Mouse (Mus musculus) forebrain, embryonic 14.5 days (tissue): Measurements from ENCODE around the gene Cdc42bpg. TPM values are rescaled to one million over a fixed set of nuclear protein-coding genes. Genes with fewer than 3 reads are reported as not detected.
"Not testable (repeated sequence)": the region's sequence is repeated elsewhere in the genome, so short reads cannot be mapped to it uniquely, and the experiment has no call there.

ENCODE experiments used
- ATAC-seq: fragments of 200-750 bp; cut with Nextera tagmentation; 2 replicates; pipeline ENCODE4 v1.8.0; 2017; ENCODE audit warnings: mild to moderate bottlenecking, moderate library complexity
- DNase-seq: peaks from one replicate; pipeline ENCODE4 v3.0.0-alpha.2; 2015; ENCODE audit warnings: low spot score
- H3K27ac ChIP-seq: fragments of 300-500 bp; sonication (generic); 2 replicates; pipeline ENCODE4 v1.5.1; 2014; ENCODE audit warnings: low read depth, mild to moderate bottlenecking, control low read depth, low read length, moderate library complexity
- H3K27me3 ChIP-seq: fragments of 300-500 bp; sonication (generic); replicated peaks from 2 replicates; pipeline ENCODE4 v1.6.1; 2014; ENCODE audit warnings: low read length, control low read depth, mixed read lengths; ENCODE audit not compliant: control insufficient read depth, insufficient read depth
- H3K36me3 ChIP-seq: fragments of 300-500 bp; sonication (generic); 2 replicates; pipeline ENCODE4 v1.6.1; 2014; ENCODE audit warnings: low read length, control low read depth; ENCODE audit not compliant: control insufficient read depth, insufficient read depth
- H3K4me1 ChIP-seq: fragments of 300-500 bp; sonication (generic); 2 replicates; pipeline ENCODE4 v1.6.1; 2014; ENCODE audit warnings: antibody characterized with exemption, low read length, control low read depth; ENCODE audit not compliant: control insufficient read depth, insufficient read depth
- H3K4me2 ChIP-seq: fragments of 300-500 bp; sonication (generic); 2 replicates; pipeline ENCODE4 v1.6.1; 2014; ENCODE audit warnings: mild to moderate bottlenecking, control low read depth, low read length
- H3K4me3 ChIP-seq: fragments of 300-500 bp; sonication (generic); 2 replicates; pipeline ENCODE4 v1.5.1; 2014; ENCODE audit warnings: low read depth, low read length, control low read depth
- H3K9ac ChIP-seq: fragments of 300-500 bp; sonication (generic); 2 replicates; pipeline ENCODE4 v1.6.1; 2014; ENCODE audit warnings: mild to moderate bottlenecking, low read length, control low read depth, moderate library complexity
- H3K9me3 ChIP-seq: fragments of 300-500 bp; sonication (generic); replicated peaks from 2 replicates; pipeline ENCODE4 v1.6.1; 2016; ENCODE audit warnings: low read length, control low read depth, mixed read lengths; ENCODE audit not compliant: control insufficient read depth
- WGBS: fragments of 180-500 bp; shearing (Covaris S2); extraction: QIAGEN DNeasy Blood & Tissue Kit; methylation state at CpG from one replicate; pipeline ENCODE4 v1.1.7; 2014; 5-methylcytosine and 5-hydroxymethylcytosine counted together
- polyA plus RNA-seq: library from polyadenylated mRNA; unstranded; fragments of >200 nt; fragmentation: Nextera tagmentation; extraction: Ambion mirVana; gene quantifications from 2 replicates; pipeline ENCODE4 v1.2.1, GENCODE M21; 2014

Gene Cdc42bpg
- polyA plus RNA-seq, 1 experiment from 2014 or later, result 0.61 TPM

DNA sequence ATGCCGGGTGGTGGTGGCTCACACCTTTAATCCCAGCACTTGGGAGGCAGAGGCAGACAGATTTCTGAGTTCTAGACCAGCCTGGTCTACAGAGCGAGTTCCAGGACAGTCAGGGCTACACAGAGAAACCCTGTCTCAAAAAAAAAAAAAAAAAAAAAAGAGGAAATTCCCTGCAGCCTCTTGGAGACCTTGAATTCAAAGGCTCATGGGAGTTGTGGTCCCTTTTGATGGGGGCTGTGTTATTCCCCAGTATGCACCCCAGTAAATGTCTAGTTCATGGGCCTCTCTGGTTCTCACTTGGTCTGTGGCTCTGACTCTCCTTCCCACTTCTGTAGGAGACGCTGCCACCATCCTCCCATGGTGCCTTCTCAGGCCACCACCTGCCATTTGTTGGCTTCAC, 5.5 kb downstream of the Cdc42bpg start:
- H3K4me1 ChIP-seq, ATAC-seq, H3K27ac ChIP-seq, H3K4me2 ChIP-seq, H3K9me3 ChIP-seq, H3K27me3 ChIP-seq, H3K4me3 ChIP-seq, H3K9ac ChIP-seq, DNase-seq, H3K36me3 ChIP-seq: not testable (repeated sequence)
- WGBS, result 92% methylated on average over 3 of the region's 3 CpGs

DNA sequence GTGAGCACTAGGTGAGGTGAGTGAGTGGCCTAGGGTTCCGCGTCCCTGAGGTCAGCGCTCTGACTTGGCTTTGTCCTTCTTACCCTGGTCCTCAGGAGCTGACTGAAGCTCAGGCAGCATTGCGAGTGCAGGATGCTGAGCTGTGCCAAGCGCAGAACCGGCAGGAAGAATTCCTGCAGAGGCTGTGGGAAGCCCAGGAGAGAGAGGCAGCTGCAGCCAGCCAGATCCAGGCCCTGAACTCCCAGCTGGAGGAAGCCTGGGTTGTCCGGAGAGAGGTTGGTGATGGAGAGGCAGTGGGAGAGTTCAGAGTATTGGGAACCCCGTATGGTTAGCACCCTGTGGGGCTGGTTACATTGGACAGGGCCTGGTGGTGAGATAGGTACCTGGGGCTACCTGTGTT, 7.5 kb downstream of the Cdc42bpg start:
- ATAC-seq (no peak), DNase-seq (no peak)
- 90% methylated on average over 8 of the region's 8 CpGs for WGBS
- Histone ChIP-seq H3K9me3 (no peaks in the 10 kb centered on the region), H3K4me1 (no peaks in the 10 kb centered on the region), H3K4me2 (no peak overlapping the region), H3K4me3 (no peak overlapping the region), H3K27ac (no peak overlapping the region), H3K36me3 (no peaks in the 10 kb centered on the region), H3K27me3 (no peaks in the 10 kb centered on the region), H3K9ac (no peak overlapping the region)

DNA sequence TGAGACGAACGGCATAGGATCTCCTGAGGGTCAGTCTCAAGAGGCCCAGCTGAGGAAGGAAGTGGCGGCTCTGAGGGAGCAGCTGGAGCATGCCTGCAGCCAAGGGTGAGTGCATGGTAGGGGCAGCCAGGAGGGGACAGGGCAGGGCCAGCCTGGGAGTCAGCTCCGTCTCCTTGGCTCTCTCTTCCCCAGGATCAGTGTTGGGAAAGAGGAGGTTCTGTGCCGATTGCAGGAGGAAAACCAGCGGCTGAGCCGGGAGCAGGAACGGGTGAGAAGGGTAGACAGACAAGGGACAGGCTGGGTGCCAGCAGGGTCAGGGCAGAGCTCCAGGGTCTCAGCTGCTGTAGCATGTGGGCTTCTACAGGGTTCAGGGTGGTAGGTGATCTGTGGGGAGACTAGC, 8.3 kb downstream of the Cdc42bpg start:
- 85% methylated on average over 8 of the region's 8 CpGs for WGBS
- Histone ChIP-seq H3K4me2 (no peak overlapping the region), H3K4me1 (no peaks in the 10 kb centered on the region), H3K4me3 (no peak overlapping the region), H3K9me3 (no peaks in the 10 kb centered on the region), H3K36me3 (no peaks in the 10 kb centered on the region), H3K9ac (no peak overlapping the region), H3K27ac (no peak overlapping the region), H3K27me3 (no peaks in the 10 kb centered on the region)
- no peak for ATAC-seq
- DNase-seq, result no peak

DNA sequence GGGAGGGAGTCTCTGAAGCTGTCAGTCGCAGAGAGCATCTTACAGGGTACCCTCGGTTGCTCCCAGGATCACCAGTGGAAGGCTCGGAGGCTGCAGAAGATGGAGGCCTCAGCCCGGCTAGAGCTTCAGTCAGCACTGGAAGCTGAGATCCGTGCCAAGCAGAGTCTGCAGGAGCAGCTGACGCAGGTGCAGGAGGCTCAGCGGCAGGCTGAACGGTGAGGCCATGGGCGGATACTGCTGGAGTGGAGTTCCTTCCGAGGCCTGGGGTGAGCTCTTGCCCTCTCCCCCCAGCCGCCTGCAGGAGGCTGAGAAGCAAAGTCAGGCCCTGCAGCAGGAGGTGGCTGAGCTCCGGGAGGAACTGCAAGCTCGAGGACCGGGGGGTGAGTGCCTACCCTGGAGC, 9.3 kb downstream of the Cdc42bpg start:
- Histone ChIP-seq H3K9ac (no peak overlapping the region), H3K27me3 (no peaks in the 10 kb centered on the region), H3K9me3 (no peaks in the 10 kb centered on the region), H3K36me3 (no peaks in the 10 kb centered on the region), H3K4me2 (no peak overlapping the region), H3K4me1 (no peaks in the 10 kb centered on the region), H3K4me3 (no peak overlapping the region), H3K27ac (no peak overlapping the region)
- ATAC-seq (no peak), DNase-seq (no peak)
- 78% methylated on average over 14 of the region's 14 CpGs for WGBS

DNA sequence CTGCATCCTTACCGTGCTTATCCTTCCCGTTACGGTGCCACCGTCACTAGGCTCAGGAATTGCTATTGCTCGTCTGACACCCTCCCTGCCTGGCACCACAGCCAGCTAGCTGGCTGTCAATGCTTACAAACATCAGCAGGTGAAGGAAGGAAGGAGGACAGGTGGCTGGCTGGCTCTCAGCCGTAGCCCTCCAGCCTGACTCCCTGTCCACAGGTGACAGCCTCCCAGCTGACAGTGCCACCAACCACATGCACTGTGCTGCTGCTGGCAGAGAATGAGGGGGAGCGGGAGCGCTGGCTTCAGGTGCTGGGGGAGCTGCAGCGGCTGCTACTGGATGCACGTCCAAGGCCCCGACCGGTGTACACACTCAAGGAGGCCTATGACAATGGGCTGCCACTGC, 11.9 kb downstream of the Cdc42bpg start:
- 92% methylated on average over 12 of the region's 12 CpGs for WGBS
- H3K4me1 ChIP-seq, result no peaks in the 10 kb centered on the region
- H3K27me3 ChIP-seq, result no peaks in the 10 kb centered on the region
- no peak for ATAC-seq
- no peak overlapping the region for H3K9ac ChIP-seq
- H3K9me3 ChIP-seq, result no peaks in the 10 kb centered on the region
- no peak overlapping the region for H3K4me2 ChIP-seq
- H3K27ac ChIP-seq, result no peak overlapping the region
- H3K4me3 ChIP-seq, result no peak overlapping the region
- DNase-seq, result no peak
- H3K36me3 ChIP-seq, result no peaks in the 10 kb centered on the region

DNA sequence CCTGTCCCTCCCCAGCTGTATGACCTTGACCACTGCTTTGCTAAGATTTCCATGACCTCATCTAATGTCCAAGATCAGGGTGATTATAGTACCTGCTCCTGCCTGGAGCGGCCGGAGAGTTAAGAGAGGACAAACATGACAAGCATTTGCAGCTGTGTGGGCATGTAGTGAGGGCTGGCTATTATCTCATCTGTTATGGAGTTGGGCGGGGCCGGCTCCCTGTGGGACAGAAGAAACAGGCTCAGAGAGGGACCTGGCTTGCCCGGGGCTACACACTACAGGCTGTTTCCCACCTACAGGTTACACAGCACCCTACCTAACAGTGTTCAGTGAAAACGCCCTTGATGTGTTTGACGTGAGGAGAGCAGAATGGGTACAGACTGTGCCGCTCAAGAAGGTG, 15.1 kb downstream of the Cdc42bpg start:
- H3K9me3 ChIP-seq, result no peaks in the 10 kb centered on the region
- WGBS, result 93% methylated on average over 8 of the region's 8 CpGs
- no peak for ATAC-seq

DNA sequence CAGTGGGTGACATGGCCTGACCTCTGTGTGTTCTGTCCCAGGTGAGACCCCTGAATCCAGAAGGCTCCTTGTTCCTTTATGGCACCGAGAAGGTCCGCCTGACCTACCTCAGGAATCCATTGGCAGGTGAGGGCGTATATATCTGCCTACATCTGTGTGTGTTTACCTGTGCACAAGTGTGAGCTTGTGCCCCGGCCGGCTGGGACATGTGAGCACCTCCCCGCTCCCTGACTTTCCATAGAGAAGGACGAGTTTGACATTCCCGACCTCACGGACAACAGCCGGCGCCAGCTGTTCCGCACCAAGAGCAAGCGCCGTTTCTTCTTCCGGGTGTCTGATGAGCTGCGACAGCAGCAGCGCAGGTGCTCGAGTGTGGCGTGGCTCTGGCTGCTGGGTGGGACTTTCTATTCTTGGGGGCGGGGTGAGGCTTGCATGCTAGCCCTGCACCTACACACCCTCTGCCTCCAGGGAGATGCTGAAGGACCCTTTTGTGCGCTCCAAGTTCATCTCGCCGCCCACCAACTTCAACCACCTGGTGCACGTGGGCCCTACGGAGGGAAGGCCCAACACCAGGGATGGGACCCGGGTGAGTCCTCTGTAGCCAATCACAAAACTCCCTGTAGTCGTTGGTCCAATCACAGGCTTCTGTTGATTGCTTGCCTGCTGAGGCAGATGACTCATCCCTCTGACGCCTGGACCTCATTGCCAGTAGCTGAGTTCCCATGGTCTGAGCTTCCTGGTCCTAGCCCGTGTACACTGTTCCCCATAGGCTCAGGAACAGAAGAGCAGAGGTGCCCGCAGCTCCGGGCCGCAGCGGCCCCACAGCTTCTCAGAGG, 15.7 kb downstream of the Cdc42bpg start:
- no peak for ATAC-seq
- WGBS, result 88% methylated on average over 33 of the region's 33 CpGs
- Histone ChIP-seq H3K4me3 (no peak overlapping the region), H3K4me1 (no peaks in the 10 kb centered on the region), H3K9ac (no peak overlapping the region), H3K27ac (no peak overlapping the region), H3K27me3 (no peaks in the 10 kb centered on the region), H3K9me3 (no peaks in the 10 kb centered on the region), H3K4me2 (no peak overlapping the region), H3K36me3 (no peaks in the 10 kb centered on the region)
- no peak for DNase-seq

More for the DNA sequence above, 15.1 kb downstream of the Cdc42bpg start:
- H3K27me3 ChIP-seq, result no peaks in the 10 kb centered on the region
- H3K4me1 ChIP-seq, result no peaks in the 10 kb centered on the region
- no peaks in the 10 kb centered on the region for H3K36me3 ChIP-seq
- no peak overlapping the region for H3K4me2 ChIP-seq
- no peak overlapping the region for H3K9ac ChIP-seq
- no peak overlapping the region for H3K4me3 ChIP-seq
- no peak overlapping the region for H3K27ac ChIP-seq
- no peak for DNase-seq

DNA sequence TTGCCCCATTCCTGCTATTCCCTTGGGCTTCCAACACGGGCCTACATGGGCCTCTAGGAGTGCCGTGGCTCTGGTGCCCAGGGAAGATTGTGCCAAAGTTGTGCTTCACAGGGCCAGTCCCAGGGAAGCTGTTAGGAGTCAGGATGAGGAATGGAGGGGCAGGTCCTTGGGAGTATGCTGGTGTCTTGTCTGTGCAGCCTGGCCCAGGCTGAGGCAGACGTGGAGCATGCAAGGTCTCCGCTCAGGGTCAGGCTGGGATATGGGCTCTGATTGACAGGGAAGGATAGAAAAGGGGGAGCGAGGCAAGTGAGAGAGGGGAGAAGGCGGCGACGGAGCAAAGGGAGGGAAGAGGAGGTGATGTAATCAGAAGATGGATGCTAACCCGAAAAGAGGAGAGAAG, 18.5 kb downstream of the Cdc42bpg start:
- 83% methylated on average over 9 of the region's 9 CpGs for WGBS
- H3K9me3 ChIP-seq, result no peaks in the 10 kb centered on the region
- no peak overlapping the region for H3K4me3 ChIP-seq
- H3K9ac ChIP-seq, result no peak overlapping the region
- no peaks in the 10 kb centered on the region for H3K4me1 ChIP-seq
- H3K4me2 ChIP-seq, result no peak overlapping the region
- ATAC-seq, result no peak
- H3K27ac ChIP-seq, result no peak overlapping the region
- no peak for DNase-seq
- no peaks in the 10 kb centered on the region for H3K27me3 ChIP-seq
- no peaks in the 10 kb centered on the region for H3K36me3 ChIP-seq

DNA sequence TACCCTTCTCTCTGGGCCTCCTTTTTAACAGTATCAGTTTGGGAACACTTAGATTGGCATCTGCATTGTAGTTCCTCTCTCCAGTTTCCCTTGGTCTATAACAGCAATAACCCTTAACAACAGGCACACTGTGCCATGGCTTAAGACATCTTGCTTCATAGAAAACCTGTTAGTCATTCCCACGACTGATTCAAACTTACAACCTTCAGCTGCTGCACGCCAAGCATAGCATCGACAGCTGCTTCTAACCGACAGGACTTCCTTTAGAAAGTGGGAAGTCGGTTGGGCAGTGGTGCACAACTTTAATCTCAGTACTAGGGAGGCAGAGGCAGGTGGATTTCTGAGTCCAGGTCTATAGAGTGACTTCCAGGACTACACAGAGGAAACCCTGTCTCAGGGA, 24.9 kb downstream of the Cdc42bpg start:
- Histone ChIP-seq H3K4me3 (no peak overlapping the region), H3K9me3 (no peaks in the 10 kb centered on the region), H3K9ac (no peak overlapping the region), H3K4me2 (0 out of 2 replicates have a peak overlapping the region, but pooled peaks have one; percentile 28), H3K4me1 (peaks cover 6% of the 10 kb centered on the region), H3K36me3 (no peaks in the 10 kb centered on the region), H3K27me3 (no peaks in the 10 kb centered on the region), H3K27ac (no peak overlapping the region)
- ATAC-seq (no peak), DNase-seq (no peak)
- WGBS, result 70% methylated on average over 5 of the region's 5 CpGs
